Mouse (Mus musculus) CH12.LX (cell line): ENCODE measurements around the gene Kcnd3. TPM values are rescaled to one million over a fixed set of nuclear protein-coding genes. Genes with fewer than 3 reads are reported as not detected.
A peak's percentile ranks its signal among the peaks of the same experiment; 100 is the strongest.

Source experiments
- DNase-seq: peaks from one replicate; pipeline ENCODE4 v3.0.0-alpha.2; 2013; ENCODE audit errors: extremely low read depth
- H3K27ac ChIP-seq: 2 replicates; pipeline ENCODE4 v1.5.1; 2012; ENCODE audit warnings: low read depth, mild to moderate bottlenecking, control low read depth, moderate library complexity; ENCODE audit not compliant: insufficient read depth
- H3K27me3 ChIP-seq: replicated peaks from 2 replicates; pipeline ENCODE3; 2012; ENCODE audit warnings: inconsistent platforms
- H3K36me3 ChIP-seq, 2 experiments: replicated peaks in 1 of 2; 2 replicates each; pipeline versions ENCODE3 to v1.6.1; 2012; ENCODE audit warnings: inconsistent platforms in 1 of 2, low read length in 1 of 2, mild to moderate bottlenecking in 1 of 2, mixed read lengths in 1 of 2, moderate library complexity in 1 of 2; ENCODE audit not compliant: control insufficient read depth in 1 of 2, insufficient read depth in 1 of 2
- H3K4me1 ChIP-seq, 2 experiments: 2 replicates each; pipeline ENCODE4 v1.6.1; 2012; ENCODE audit warnings: inconsistent platforms in 1 of 2, moderate library complexity in 1 of 2; ENCODE audit not compliant: insufficient read depth in 2 of 2, control insufficient read depth in 1 of 2
- H3K4me2 ChIP-seq: 2 replicates; pipeline ENCODE4 v1.6.1; 2012; ENCODE audit warnings: low read depth, mild to moderate bottlenecking, control low read depth; ENCODE audit not compliant: poor library complexity, insufficient read depth, severe bottlenecking
- H3K4me3 ChIP-seq, 3 experiments: fragments of 150-350 bp in 1 of 3; sonication (generic) in 1 of 3; replicated peaks in 1 of 3; 2 replicates each; pipeline versions ENCODE3 to v1.5.1; 2011 to 2012; ENCODE audit warnings: low read depth in 2 of 3, low read length in 2 of 3, mild to moderate bottlenecking in 2 of 3, moderate library complexity in 2 of 3, control low read depth in 1 of 3, improper control_type of control experiment in 1 of 3, inconsistent platforms in 1 of 3, mixed read lengths in 1 of 3; ENCODE audit not compliant: poor library complexity in 1 of 3
- H3K79me2 ChIP-seq: replicated peaks from 2 replicates; pipeline ENCODE4 v1.6.1; 2012; ENCODE audit warnings: mild to moderate bottlenecking, moderate library complexity; ENCODE audit not compliant: control insufficient read depth, poor library complexity, insufficient read depth, severe bottlenecking; ENCODE audit errors: extremely low read depth
- H3K9ac ChIP-seq: 2 replicates; pipeline ENCODE4 v1.6.1; 2012; ENCODE audit warnings: low read depth, mild to moderate bottlenecking, control low read depth, moderate library complexity; ENCODE audit not compliant: insufficient read depth
- H3K9me3 ChIP-seq: replicated peaks from 2 replicates; pipeline ENCODE3; 2012; ENCODE audit warnings: low read length, inconsistent platforms, mixed read lengths
- BHLHE40 ChIP-seq: IDR thresholded peaks from 2 replicates; pipeline ENCODE4 v1.6.1; 2011; ENCODE audit warnings: mild to moderate bottlenecking, low read depth, low read length, improper control_type of control experiment
- CHD1 ChIP-seq: IDR thresholded peaks from 2 replicates; pipeline ENCODE4 v1.6.1; 2012; ENCODE audit warnings: low read depth, low read length, improper control_type of control experiment, inconsistent platforms
- CTCF ChIP-seq, 2 experiments: IDR thresholded peaks in 1 of 2; conservative IDR thresholded peaks in 1 of 2; 2 replicates each; pipeline ENCODE4 v1.5.1; 2011 to 2012; ENCODE audit warnings: low read depth in 2 of 2, low read length in 2 of 2, improper control_type of control experiment in 1 of 2, inconsistent platforms in 1 of 2, mild to moderate bottlenecking in 1 of 2, moderate library complexity in 1 of 2
- EP300 ChIP-seq: IDR thresholded peaks from 2 replicates; pipeline ENCODE4 v1.6.1; 2011; ENCODE audit warnings: low read length, improper control_type of control experiment
- ETS1 ChIP-seq: conservative IDR thresholded peaks from 2 replicates; pipeline ENCODE4 v1.6.1; 2012; ENCODE audit warnings: low read depth, mild to moderate bottlenecking, inconsistent platforms, low read length, improper control_type of control experiment, moderate library complexity
- IRF4 ChIP-seq: IDR thresholded peaks from 2 replicates; pipeline ENCODE4 v1.6.1; 2014; ENCODE audit warnings: low read depth, mild to moderate bottlenecking, inconsistent platforms, low read length, improper control_type of control experiment
- MAFK ChIP-seq: IDR thresholded peaks from 2 replicates; pipeline ENCODE4 v1.6.1; 2011; ENCODE audit warnings: low read length, improper control_type of control experiment; ENCODE audit not compliant: insufficient replicate concordance
- MEF2A ChIP-seq: IDR thresholded peaks from 2 replicates; pipeline ENCODE4 v1.6.1; 2014; ENCODE audit warnings: low read depth, mild to moderate bottlenecking, inconsistent platforms, low read length, improper control_type of control experiment, borderline replicate concordance
- MXI1 ChIP-seq: IDR thresholded peaks from 2 replicates; pipeline ENCODE4 v1.6.1; 2011; ENCODE audit warnings: mild to moderate bottlenecking, low read depth, low read length, improper control_type of control experiment
- MYC ChIP-seq: IDR thresholded peaks from 2 replicates; pipeline ENCODE4 v1.6.1; 2011; ENCODE audit warnings: low read depth, mild to moderate bottlenecking, improper control_type of control experiment, low read length
- RCOR1 ChIP-seq: conservative IDR thresholded peaks from 2 replicates; pipeline ENCODE4 v1.6.1; 2012; ENCODE audit warnings: low read depth, mild to moderate bottlenecking, inconsistent platforms, low read length, improper control_type of control experiment
- SIN3A ChIP-seq: IDR thresholded peaks from 2 replicates; pipeline ENCODE4 v1.6.1; 2012; ENCODE audit warnings: low read length, improper control_type of control experiment, inconsistent platforms
- SMC3 ChIP-seq: IDR thresholded peaks from 2 replicates; pipeline ENCODE4 v1.6.1; 2011; ENCODE audit warnings: low read depth, low read length, improper control_type of control experiment
- TBP ChIP-seq: conservative IDR thresholded peaks from 2 replicates; pipeline ENCODE4 v1.6.1; 2011; ENCODE audit warnings: low read depth, low read length, improper control_type of control experiment
- UBTF ChIP-seq: IDR thresholded peaks from 2 replicates; pipeline ENCODE4 v1.6.1; 2012; ENCODE audit warnings: low read depth, mild to moderate bottlenecking, inconsistent platforms, low read length, improper control_type of control experiment, moderate library complexity
- USF2 ChIP-seq: conservative IDR thresholded peaks from 2 replicates; pipeline ENCODE4 v1.6.1; 2011; ENCODE audit warnings: low read depth, low read length, improper control_type of control experiment
- ZMIZ1 ChIP-seq: IDR thresholded peaks from 2 replicates; pipeline ENCODE4 v1.6.1; 2012; ENCODE audit warnings: low read depth, mild to moderate bottlenecking, inconsistent platforms, low read length, improper control_type of control experiment
- dilution Hi-C: fragments of 300-500 bp; cut with MboI; formaldehyde crosslinking; loops from 2 replicates; pipeline ENCODE4 v1.14.3; 2020; ENCODE audit warnings: low sequenced_read_pairs; ENCODE audit not compliant: extremely low pct_unique_long_range_greater_than_20kb, extremely low pct_ligation_motif_present
- in situ Hi-C: fragments of 300-500 bp; cut with MboI; formaldehyde crosslinking; loops from 3 replicates; pipeline ENCODE4 v1.14.3; 2019; ENCODE audit warnings: low sequenced_read_pairs, low pct_ligation_motif_present, low pct_unique_long_range_greater_than_20kb, mixed read lengths
- polyA plus RNA-seq: library from polyadenylated mRNA; unstranded; fragments of >175 nt; gene quantifications from 2 replicates; pipeline ENCODE4 v1.2.1, GENCODE M21; 2012; ENCODE audit warnings: low read depth; ENCODE audit not compliant: insufficient read length
- total RNA-seq, 2 experiments: library from RNA; depleted of rRNA; stranded (reverse); fragments of 300-350 nt in 1 of 2; fragments of >200 nt in 1 of 2; gene quantifications; 2 replicates each; pipeline ENCODE4 v1.2.3; 2012 to 2014

The Kcnd3 gene
- total and polyA plus RNA-seq, 3 experiments, result not detected

DNA sequence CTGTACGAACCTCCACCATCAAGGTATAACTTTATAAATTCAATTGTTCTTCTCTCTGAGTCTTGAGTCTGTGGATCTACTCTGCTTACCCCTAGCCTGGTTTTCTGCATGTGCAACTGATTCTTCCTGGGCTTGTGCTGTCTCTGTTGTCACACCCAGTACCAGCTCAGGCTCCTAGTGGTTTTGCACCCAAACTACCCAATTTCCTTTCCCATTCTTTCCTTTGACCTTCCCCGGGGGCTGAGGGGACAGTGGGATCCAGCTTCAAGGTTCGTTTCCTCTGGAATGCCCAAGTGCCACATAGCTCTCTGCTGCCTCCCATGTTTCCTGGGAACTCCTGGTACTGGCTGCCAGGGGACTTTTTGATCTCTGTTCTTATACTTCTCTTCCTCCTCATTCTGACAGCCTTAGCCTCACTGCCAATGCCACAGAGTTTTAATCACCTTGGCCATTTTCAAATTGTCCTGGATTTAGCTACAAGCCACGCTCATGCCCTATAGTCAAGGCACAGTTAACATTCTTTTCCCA is 214.9 kb downstream of the Kcnd3 start:
- H3K4me3 ChIP-seq, result no peak overlapping the region
- dilution Hi-C loops, result no loop called here
- H3K27ac ChIP-seq, result no peak overlapping the region
- TF ChIP-seq IRF4 (no peak), EP300 (no peak), UBTF (no peak), CTCF (conservative IDR thresholded peaks at IDR 0.05 in 1 of 2, IDR thresholded peaks at IDR 0.05 in 1 of 2; ENCODE audit: low read depth in 2 of 2, low read length in 2 of 2) (no peak), BHLHE40 (no peak), TBP (no peak), RCOR1 (no peak), ETS1 (no peak), ZMIZ1 (no peak), CHD1 (no peak), MEF2A (no peak), SMC3 (no peak), MAFK (no peak), SIN3A (no peak)
- no peak overlapping the region for H3K4me2 ChIP-seq
- H3K9me3 ChIP-seq, result no peaks in the 10 kb centered on the region
- peaks cover 3 to 6% of the 10 kb centered on the region in 2 experiments; a peak in 1 of 4 replicates for H3K4me1 ChIP-seq
- in situ Hi-C loops, result no loop called here
- H3K36me3 ChIP-seq, result no peaks in the 10 kb centered on the region
- H3K27me3 ChIP-seq, result peaks cover 12% of the 10 kb centered on the region
- H3K79me2 ChIP-seq, result no peaks in the 10 kb centered on the region
- no peak overlapping the region for H3K9ac ChIP-seq
- DNase-seq, result no peak

GRCm38 (mm10) chr3:105668161-105668560 is 216.0 kb downstream of the Kcnd3 start:
- H3K4me1 ChIP-seq, result peaks cover 2 to 3% of the 10 kb centered on the region in 2 experiments; a peak in 1 of 4 replicates
- peak overlapping the region; percentile 16 for H3K4me2 ChIP-seq
- H3K79me2 ChIP-seq, result no peaks in the 10 kb centered on the region
- H3K36me3 ChIP-seq, result no peaks in the 10 kb centered on the region
- peaks cover 12% of the 10 kb centered on the region for H3K27me3 ChIP-seq
- TF ChIP-seq RCOR1, result no peak
- no peak for TF ChIP-seq SMC3
- DNase-seq, result no peak
- dilution Hi-C loops, result no loop called here
- H3K9ac ChIP-seq, result no peak overlapping the region
- H3K27ac ChIP-seq, result no peak overlapping the region
- no peaks in the 10 kb centered on the region for H3K9me3 ChIP-seq
- H3K4me3 ChIP-seq, result no peak overlapping the region
- in situ Hi-C loops, result no loop called here

DNA sequence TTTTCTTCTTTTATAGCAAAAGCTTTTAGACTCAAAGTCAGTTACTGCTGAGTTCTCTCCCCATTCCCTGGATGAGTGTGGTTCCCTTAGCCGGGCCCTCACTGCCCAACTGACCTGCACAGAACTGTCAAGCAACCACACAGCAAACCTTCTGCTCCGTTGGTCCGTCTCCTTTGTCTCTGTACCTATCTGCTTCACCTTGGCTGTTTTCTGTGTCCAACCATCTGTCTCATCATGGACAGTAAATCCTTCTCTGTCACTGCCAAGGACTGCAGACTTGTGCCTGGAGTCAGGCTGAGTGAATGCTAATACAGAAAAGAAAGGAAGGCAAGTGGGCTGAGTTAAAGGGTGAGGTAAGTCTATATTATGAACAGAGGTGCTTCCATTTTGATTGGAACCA is 217.6 kb downstream of the Kcnd3 start:
- no peak overlapping the region for H3K4me2 ChIP-seq
- H3K9ac ChIP-seq, result no peak overlapping the region
- no peak overlapping the region for H3K27ac ChIP-seq
- TF ChIP-seq USF2 (no peak), MXI1 (no peak), CTCF (conservative IDR thresholded peaks at IDR 0.05 in 1 of 2, IDR thresholded peaks at IDR 0.05 in 1 of 2; ENCODE audit: low read depth in 2 of 2, low read length in 2 of 2) (no peak), MYC (no peak)
- no peak for DNase-seq
- in situ Hi-C loops, result loop anchor here (10.0 kb wide), 1 partner anchor 775 kb away; no protein-coding TSS in a partner anchor
- dilution Hi-C loops, result no loop called here
- H3K4me3 ChIP-seq, result no peak overlapping the region
- no peaks in the 10 kb centered on the region for H3K9me3 ChIP-seq
- no peaks in the 10 kb centered on the region for H3K36me3 ChIP-seq
- peaks cover 2 to 3% of the 10 kb centered on the region in 2 experiments; a peak in 2 of 4 replicates for H3K4me1 ChIP-seq
- H3K27me3 ChIP-seq, result peaks cover 10% of the 10 kb centered on the region
- H3K79me2 ChIP-seq, result no peaks in the 10 kb centered on the region
